Mouse (Mus musculus) kidney, adult 18-20 months (tissue): Measurements from ENCODE around the gene Sept12.

Experiments used
- DNase-seq: peaks from one replicate; pipeline ENCODE4 v3.0.0; 2021

Sept12 gene

DNA sequence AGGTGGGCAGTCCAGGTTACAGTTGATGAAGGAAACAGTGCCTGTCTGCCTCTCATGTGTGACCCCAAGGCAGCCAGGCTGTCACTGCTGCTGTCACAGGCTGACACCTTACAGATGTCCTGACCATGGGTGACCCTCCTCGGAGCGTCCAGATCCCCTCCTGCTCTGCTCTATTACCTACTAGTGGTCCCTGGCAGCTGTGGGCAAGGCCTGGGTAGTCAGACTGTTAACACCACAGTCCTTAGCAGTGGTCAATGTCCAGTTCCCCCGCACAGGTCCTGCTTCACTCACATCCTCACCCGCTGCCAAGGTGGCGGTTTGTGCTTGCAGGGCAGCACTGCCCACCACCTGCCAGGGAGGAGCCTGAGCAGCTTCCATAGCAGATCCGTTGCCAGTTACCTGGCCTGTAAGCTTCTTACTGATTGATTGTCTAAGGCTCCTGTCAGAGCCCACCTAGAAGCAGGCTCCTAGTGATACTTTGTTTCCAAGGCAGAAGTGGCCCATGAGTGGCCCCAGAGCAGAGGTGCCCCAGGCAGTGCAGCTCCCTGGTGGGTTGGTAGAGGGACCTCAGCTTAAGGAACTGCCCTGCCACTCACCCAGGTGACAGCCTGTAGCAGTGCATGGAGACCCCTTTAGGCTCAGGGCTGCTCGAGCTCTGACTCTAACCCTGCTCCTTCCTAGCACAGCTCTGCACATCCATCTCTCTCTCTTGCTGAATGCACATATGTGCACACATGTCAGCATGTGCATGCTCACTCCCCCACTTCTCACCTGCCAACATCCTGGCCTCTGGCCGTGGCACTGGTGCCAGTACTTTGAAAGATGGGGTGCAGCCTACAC is 60.1 kb downstream of the Sept12 start:
- DNase-seq = no peak
